Mouse (Mus musculus) limb, embryonic 13.5 days (tissue): Measurements from ENCODE around the gene Slc36a1. TPM values are rescaled to one million over a fixed set of nuclear protein-coding genes. Genes with fewer than 3 reads are reported as not detected.

ENCODE experiments used
- ATAC-seq: fragments of 200-750 bp; cut with Nextera tagmentation; 2 replicates; pipeline ENCODE4 v1.8.0; 2017; ENCODE audit warnings: low read depth, moderate number of reproducible peaks, moderate TSS enrichment; ENCODE audit not compliant: low FRiP score
- H3K27ac ChIP-seq: fragments of 300-500 bp; sonication (generic); 2 replicates; pipeline ENCODE4 v1.5.1; 2015; ENCODE audit warnings: inconsistent platforms, mild to moderate bottlenecking, moderate library complexity
- H3K27me3 ChIP-seq: fragments of 300-500 bp; sonication (generic); 2 replicates; pipeline ENCODE4 v1.6.1; 2015; ENCODE audit warnings: mild to moderate bottlenecking, inconsistent platforms
- H3K36me3 ChIP-seq: fragments of 300-500 bp; sonication (generic); 2 replicates; pipeline ENCODE4 v1.6.1; 2015; ENCODE audit warnings: inconsistent platforms, mild to moderate bottlenecking, moderate library complexity
- H3K4me1 ChIP-seq: fragments of 300-500 bp; sonication (generic); 2 replicates; pipeline ENCODE4 v1.6.1; 2015; ENCODE audit warnings: inconsistent platforms
- H3K4me2 ChIP-seq: fragments of 300-500 bp; sonication (generic); replicated peaks from 2 replicates; pipeline ENCODE4 v1.6.1; 2015; ENCODE audit warnings: inconsistent platforms, mild to moderate bottlenecking, moderate library complexity
- H3K4me3 ChIP-seq: fragments of 300-500 bp; sonication (generic); 2 replicates; pipeline ENCODE4 v1.5.1; 2015; ENCODE audit warnings: moderate library complexity, mild to moderate bottlenecking, inconsistent platforms
- H3K9ac ChIP-seq: fragments of 300-500 bp; sonication (generic); 2 replicates; pipeline ENCODE4 v1.6.1; 2015; ENCODE audit warnings: mild to moderate bottlenecking, inconsistent platforms
- H3K9me3 ChIP-seq: fragments of 300-500 bp; sonication (generic); 2 replicates; pipeline ENCODE4 v1.6.1; 2016; ENCODE audit warnings: inconsistent platforms
- WGBS: fragments of 180-500 bp; shearing (Covaris S2); methylation state at CpG from one replicate; pipeline ENCODE4 v1.1.7; 2015; 5-methylcytosine and 5-hydroxymethylcytosine counted together
- polyA plus RNA-seq: library from polyadenylated mRNA; unstranded; fragments of >200 nt; fragmentation: Nextera tagmentation; extraction: Ambion mirVana; gene quantifications from 2 replicates; pipeline ENCODE4 v1.2.1, GENCODE M21; 2015

Slc36a1 gene
- polyA plus RNA-seq, 1 experiment from 2014 or later, result 1.4 TPM

GRCm38 (mm10) chr11:55184246-55184645 lies 19.9 kb upstream of the Slc36a1 start:
- Histone ChIP-seq H3K4me3 (no peak overlapping the region), H3K9me3 (no peaks in the 10 kb centered on the region), H3K27me3 (no peaks in the 10 kb centered on the region), H3K9ac (no peak overlapping the region), H3K4me2 (no peak overlapping the region), H3K36me3 (no peaks in the 10 kb centered on the region), H3K27ac (no peak overlapping the region), H3K4me1 (no peaks in the 10 kb centered on the region)
- ATAC-seq, result no peak
- 89% methylated on average over 5 of the region's 5 CpGs for WGBS

GRCm38 (mm10) chr11:55184733-55185291 lies 19.3 kb upstream of the Slc36a1 start, which contains the start of gene Slc36a2:
Slc36a2 (minus strand) TSS chr11:55185077.
- H3K4me1 ChIP-seq, result no peaks in the 10 kb centered on the region
- H3K27me3 ChIP-seq, result no peaks in the 10 kb centered on the region
- no peak within 1 kb of the TSS for H3K27ac ChIP-seq
- H3K4me2 ChIP-seq, result no peak within 1 kb of the TSS
- no peak for ATAC-seq
- no peak within 1 kb of the TSS for H3K9ac ChIP-seq
- WGBS, result 24% methylated on average over 10 of the region's 10 CpGs
- H3K9me3 ChIP-seq, result no peaks in the 10 kb centered on the region
- no peaks in the 10 kb centered on the region for H3K36me3 ChIP-seq
- H3K4me3 ChIP-seq, result no peak within 1 kb of the TSS

GRCm38 (mm10) chr11:55187292-55187691 lies 16.9 kb upstream of the Slc36a1 start:
- no peaks in the 10 kb centered on the region for H3K9me3 ChIP-seq
- 82% methylated on average over 4 of the region's 4 CpGs for WGBS
- no peaks in the 10 kb centered on the region for H3K27me3 ChIP-seq
- H3K36me3 ChIP-seq, result no peaks in the 10 kb centered on the region
- no peaks in the 10 kb centered on the region for H3K4me1 ChIP-seq
- ATAC-seq, result no peak
- no peak overlapping the region for H3K9ac ChIP-seq
- H3K4me3 ChIP-seq, result no peak overlapping the region
- H3K4me2 ChIP-seq, result no peak overlapping the region
- H3K27ac ChIP-seq, result no peak overlapping the region

- 86% methylated on average over 6 of the region's 6 CpGs for WGBS
- no peak for ATAC-seq
- Histone ChIP-seq H3K9me3 (no peaks in the 10 kb centered on the region), H3K4me1 (no peaks in the 10 kb centered on the region), H3K9ac (no peak overlapping the region), H3K27ac (no peak overlapping the region), H3K4me3 (no peak overlapping the region), H3K36me3 (no peaks in the 10 kb centered on the region), H3K27me3 (no peaks in the 10 kb centered on the region), H3K4me2 (no peak overlapping the region)
Measured at GRCm38 (mm10) chr11:55187777-55188176, 16.4 kb upstream of the Slc36a1 start.

GRCm38 (mm10) chr11:55190216-55190615 lies 13.9 kb upstream of the Slc36a1 start:
- no peak for ATAC-seq
- Histone ChIP-seq H3K4me3 (no peak overlapping the region), H3K9me3 (no peaks in the 10 kb centered on the region), H3K27me3 (no peaks in the 10 kb centered on the region), H3K9ac (no peak overlapping the region), H3K36me3 (no peaks in the 10 kb centered on the region), H3K27ac (no peak overlapping the region), H3K4me1 (no peaks in the 10 kb centered on the region), H3K4me2 (no peak overlapping the region)
- 76% methylated on average over 3 of the region's 3 CpGs for WGBS

GRCm38 (mm10) chr11:55197086-55197485 lies 7.1 kb upstream of the Slc36a1 start:
- Histone ChIP-seq H3K4me1 (no peaks in the 10 kb centered on the region), H3K9me3 (no peaks in the 10 kb centered on the region), H3K27ac (no peak overlapping the region), H3K27me3 (no peaks in the 10 kb centered on the region), H3K36me3 (no peaks in the 10 kb centered on the region), H3K4me2 (no peak overlapping the region), H3K9ac (no peak overlapping the region), H3K4me3 (no peak overlapping the region)
- no peak for ATAC-seq
- 49% methylated on average over 6 of the region's 6 CpGs for WGBS

GRCm38 (mm10) chr11:55197740-55198510 lies 6.2 kb upstream of the Slc36a1 start:
- Histone ChIP-seq H3K9me3 (no peaks in the 10 kb centered on the region), H3K9ac (no peak overlapping the region), H3K27me3 (no peaks in the 10 kb centered on the region), H3K27ac (no peak overlapping the region), H3K36me3 (no peaks in the 10 kb centered on the region), H3K4me3 (no peak overlapping the region), H3K4me2 (no peak overlapping the region), H3K4me1 (no peaks in the 10 kb centered on the region)
- ATAC-seq, result no peak
- 82% methylated on average over 8 of the region's 8 CpGs for WGBS

- WGBS, result 9% methylated on average over 17 of the region's 17 CpGs
- no peak overlapping the region for H3K27ac ChIP-seq
- no peaks in the 10 kb centered on the region for H3K27me3 ChIP-seq
- peaks cover 11% of the 10 kb centered on the region for H3K4me1 ChIP-seq
- H3K4me3 ChIP-seq, result peak overlapping the region; percentile 81
- H3K4me2 ChIP-seq, result peak overlapping the region; percentile 98
- ATAC-seq, result peak; percentile 9; the same call in 1 of the 2 replicates
- H3K36me3 ChIP-seq, result no peaks in the 10 kb centered on the region
- H3K9me3 ChIP-seq, result no peaks in the 10 kb centered on the region
- peak overlapping the region; percentile 86 for H3K9ac ChIP-seq
Measured at GRCm38 (mm10) chr11:55204602-55205001, 452 bp downstream of the Slc36a1 start.

- WGBS, result 64% methylated on average over 6 of the region's 6 CpGs
- H3K36me3 ChIP-seq, result no peaks in the 10 kb centered on the region
- ATAC-seq, result no peak
Measured at GRCm38 (mm10) chr11:55208001-55208690, 4.0 kb downstream of the Slc36a1 start.

GRCm38 (mm10) chr11:55209032-55209431 lies 4.9 kb downstream of the Slc36a1 start:
- H3K4me3 ChIP-seq, result no peak overlapping the region

More at GRCm38 (mm10) chr11:55208001-55208690, 4.0 kb downstream of the Slc36a1 start:
- peaks cover 21% of the 10 kb centered on the region for H3K4me1 ChIP-seq
- H3K4me3 ChIP-seq, result no peak overlapping the region
- H3K9me3 ChIP-seq, result 0 out of 2 replicates have a peak, but pooled peaks cover 6% of the 10 kb centered on the region
- H3K9ac ChIP-seq, result no peak overlapping the region
- no peak overlapping the region for H3K4me2 ChIP-seq
- no peak overlapping the region for H3K27ac ChIP-seq
- H3K27me3 ChIP-seq, result no peaks in the 10 kb centered on the region

GRCm38 (mm10) chr11:55209626-55210353 lies 5.6 kb downstream of the Slc36a1 start:
- no peak overlapping the region for H3K4me3 ChIP-seq
- H3K4me2 ChIP-seq, result no peak overlapping the region
- peaks cover 19% of the 10 kb centered on the region for H3K4me1 ChIP-seq
- H3K27ac ChIP-seq, result no peak overlapping the region
- WGBS, result 77% methylated on average over 6 of the region's 6 CpGs
- no peak for ATAC-seq
- no peak overlapping the region for H3K9ac ChIP-seq
- H3K36me3 ChIP-seq, result no peaks in the 10 kb centered on the region
- H3K27me3 ChIP-seq, result no peaks in the 10 kb centered on the region
- 0 out of 2 replicates have a peak, but pooled peaks cover 6% of the 10 kb centered on the region for H3K9me3 ChIP-seq

More at GRCm38 (mm10) chr11:55209032-55209431, 4.9 kb downstream of the Slc36a1 start:
- Histone ChIP-seq H3K27me3 (no peaks in the 10 kb centered on the region), H3K4me2 (no peak overlapping the region), H3K27ac (no peak overlapping the region), H3K36me3 (no peaks in the 10 kb centered on the region), H3K4me1 (peaks cover 21% of the 10 kb centered on the region), H3K9ac (no peak overlapping the region), H3K9me3 (0 out of 2 replicates have a peak, but pooled peaks cover 6% of the 10 kb centered on the region)
- WGBS, result 75% methylated on average over 2 of the region's 2 CpGs
- no peak for ATAC-seq
